Mouse (Mus musculus) thymus, adult 2 months (tissue): ENCODE results near the gene Kif5a. TPM values are rescaled to one million over a fixed set of nuclear protein-coding genes. Genes with fewer than 3 reads are reported as not detected.

ENCODE experiments used
- DNase-seq: peaks from one replicate; pipeline ENCODE4 v3.0.0; 2021
- H3K27ac ChIP-seq: fragments of 200-500 bp; 2 replicates; pipeline ENCODE4 v1.5.1; 2012; ENCODE audit warnings: low read length, control low read depth; ENCODE audit not compliant: control insufficient read depth, insufficient read depth
- H3K27me3 ChIP-seq: fragments of 200-500 bp; 2 replicates; pipeline ENCODE4 v1.6.1; 2012; ENCODE audit warnings: mild to moderate bottlenecking, low read length, moderate library complexity, mixed read lengths; ENCODE audit not compliant: control insufficient read depth, insufficient read depth
- H3K36me3 ChIP-seq: fragments of 200-500 bp; 2 replicates; pipeline ENCODE4 v1.6.1; 2012; ENCODE audit warnings: mild to moderate bottlenecking, low read length, moderate library complexity; ENCODE audit not compliant: control insufficient read depth, insufficient read depth
- H3K4me1 ChIP-seq: fragments of 200-500 bp; replicated peaks from 2 replicates; pipeline ENCODE4 v1.6.1; 2012; ENCODE audit warnings: low read length; ENCODE audit not compliant: control insufficient read depth, insufficient read depth
- H3K4me3 ChIP-seq: fragments of 200-500 bp; 2 replicates; pipeline ENCODE4 v1.5.1; 2012; ENCODE audit warnings: mild to moderate bottlenecking, low read length, control low read depth, moderate library complexity; ENCODE audit not compliant: control insufficient read depth, insufficient read depth
- CTCF ChIP-seq: fragments of 200-500 bp; IDR thresholded peaks from 2 replicates; pipeline ENCODE4 v1.5.1; 2012; ENCODE audit warnings: mild to moderate bottlenecking, control low read depth, low read length, moderate library complexity, borderline replicate concordance; ENCODE audit not compliant: control insufficient read depth, poor library complexity, insufficient read depth; ENCODE audit errors: extremely low read depth
- POLR2A ChIP-seq: fragments of 200-500 bp; IDR thresholded peaks from 2 replicates; pipeline ENCODE4 v1.6.1; 2012; ENCODE audit warnings: mild to moderate bottlenecking, low read length, control low read depth, moderate library complexity; ENCODE audit not compliant: control insufficient read depth, poor library complexity, insufficient read depth; ENCODE audit errors: extremely low read depth
- WGBS: fragments of 180-500 bp; shearing (Covaris S2); methylation state at CpG from one replicate; pipeline ENCODE4 v1.1.7; 2018; 5-methylcytosine and 5-hydroxymethylcytosine counted together
- polyA plus RNA-seq: library from polyadenylated mRNA; depleted of rRNA; stranded (reverse); fragments of >200 nt; gene quantifications from 2 replicates; pipeline ENCODE4 v1.2.3, GENCODE M21; 2012

Kif5a gene
- polyA plus RNA-seq, 1 experiment = 1.5 TPM

- TF ChIP-seq CTCF (no peak), POLR2A (no peak)
- no peaks in the 10 kb centered on the region for H3K36me3 ChIP-seq
- no peak within 1 kb of the TSS for H3K27ac ChIP-seq
- H3K4me3 ChIP-seq = no peak within 1 kb of the TSS
- peaks cover 21% of the 10 kb centered on the region for H3K4me1 ChIP-seq
- peaks cover 20% of the 10 kb centered on the region for H3K27me3 ChIP-seq
- WGBS = 18% methylated on average over 35 of the region's 35 CpGs
- DNase-seq = no peak
Measured at GRCm38 (mm10) chr10:127189651-127190381, 73.3 kb downstream of the Kif5a start, which contains the start of gene Arhgef25. TSS of gene Arhgef25 (minus strand) at chr10:127190083.

- Histone ChIP-seq H3K4me3 (no peak overlapping the region), H3K27me3 (peaks cover 20% of the 10 kb centered on the region), H3K36me3 (no peaks in the 10 kb centered on the region), H3K27ac (no peak overlapping the region), H3K4me1 (peaks cover 15% of the 10 kb centered on the region)
- TF ChIP-seq CTCF (no peak), POLR2A (no peak)
- DNase-seq = no peak
- WGBS = 3% methylated on average over 26 of the region's 26 CpGs
Measured at GRCm38 (mm10) chr10:127189116-127189650, 74.0 kb downstream of the Kif5a start.

- Histone ChIP-seq H3K27ac (no peak overlapping the region), H3K36me3 (no peaks in the 10 kb centered on the region), H3K4me3 (no peak overlapping the region; the same call in none of the 2 replicates), H3K27me3 (peaks cover 20% of the 10 kb centered on the region), H3K4me1 (peaks cover 14% of the 10 kb centered on the region; the same call in 1 of the 2 replicates)
- no peak for DNase-seq
- TF ChIP-seq CTCF = no peak
- TF ChIP-seq POLR2A = no peak
- WGBS = 3% methylated on average over 46 of the region's 46 CpGs
Measured at GRCm38 (mm10) chr10:127188465-127189115, 74.6 kb downstream of the Kif5a start.

GRCm38 (mm10) chr10:127188079-127188453 lies 75.1 kb downstream of the Kif5a start:
- DNase-seq = no peak
- no peak overlapping the region for H3K27ac ChIP-seq
- no peak for TF ChIP-seq POLR2A
- no peak for TF ChIP-seq CTCF
- WGBS = 5% methylated on average over 18 of the region's 21 CpGs
- H3K4me1 ChIP-seq = peaks cover 14% of the 10 kb centered on the region; the same call in 1 of the 2 replicates
- H3K36me3 ChIP-seq = no peaks in the 10 kb centered on the region
- peaks cover 20% of the 10 kb centered on the region for H3K27me3 ChIP-seq
- H3K4me3 ChIP-seq = no peak overlapping the region; the same call in 1 of the 2 replicates

GRCm38 (mm10) chr10:127187371-127188078 lies 75.6 kb downstream of the Kif5a start:
- Histone ChIP-seq H3K4me3 (no peak overlapping the region), H3K36me3 (no peaks in the 10 kb centered on the region), H3K27ac (no peak overlapping the region), H3K27me3 (peaks cover 20% of the 10 kb centered on the region), H3K4me1 (peaks cover 14% of the 10 kb centered on the region; the same call in 1 of the 2 replicates)
- DNase-seq = no peak
- TF ChIP-seq CTCF (no peak), POLR2A (no peak)
- WGBS = 90% methylated on average over 10 of the region's 10 CpGs

- H3K27ac ChIP-seq = no peak overlapping the region
- H3K4me3 ChIP-seq = no peak overlapping the region
- no peaks in the 10 kb centered on the region for H3K36me3 ChIP-seq
- peaks cover 14% of the 10 kb centered on the region; the same call in 1 of the 2 replicates for H3K4me1 ChIP-seq
- peaks cover 20% of the 10 kb centered on the region for H3K27me3 ChIP-seq
- no peak for DNase-seq
- 100% methylated on average over 1 of the region's 1 CpGs for WGBS
- no peak for TF ChIP-seq CTCF
- no peak for TF ChIP-seq POLR2A
Measured at GRCm38 (mm10) chr10:127186451-127186850, 76.7 kb downstream of the Kif5a start.

- no peak overlapping the region for H3K4me3 ChIP-seq
- DNase-seq = no peak
- H3K4me1 ChIP-seq = peaks cover 14% of the 10 kb centered on the region; the same call in 1 of the 2 replicates
- WGBS = 93% methylated on average over 15 of the region's 15 CpGs
- H3K27ac ChIP-seq = no peak overlapping the region
- TF ChIP-seq POLR2A = no peak
- no peak for TF ChIP-seq CTCF
- no peaks in the 10 kb centered on the region for H3K36me3 ChIP-seq
- peaks cover 20% of the 10 kb centered on the region for H3K27me3 ChIP-seq
Measured at GRCm38 (mm10) chr10:127185506-127185905, 77.6 kb downstream of the Kif5a start.
